Comparison of ENCODE assay signal across 9 mouse cellular contexts in the genomic region with DNA sequence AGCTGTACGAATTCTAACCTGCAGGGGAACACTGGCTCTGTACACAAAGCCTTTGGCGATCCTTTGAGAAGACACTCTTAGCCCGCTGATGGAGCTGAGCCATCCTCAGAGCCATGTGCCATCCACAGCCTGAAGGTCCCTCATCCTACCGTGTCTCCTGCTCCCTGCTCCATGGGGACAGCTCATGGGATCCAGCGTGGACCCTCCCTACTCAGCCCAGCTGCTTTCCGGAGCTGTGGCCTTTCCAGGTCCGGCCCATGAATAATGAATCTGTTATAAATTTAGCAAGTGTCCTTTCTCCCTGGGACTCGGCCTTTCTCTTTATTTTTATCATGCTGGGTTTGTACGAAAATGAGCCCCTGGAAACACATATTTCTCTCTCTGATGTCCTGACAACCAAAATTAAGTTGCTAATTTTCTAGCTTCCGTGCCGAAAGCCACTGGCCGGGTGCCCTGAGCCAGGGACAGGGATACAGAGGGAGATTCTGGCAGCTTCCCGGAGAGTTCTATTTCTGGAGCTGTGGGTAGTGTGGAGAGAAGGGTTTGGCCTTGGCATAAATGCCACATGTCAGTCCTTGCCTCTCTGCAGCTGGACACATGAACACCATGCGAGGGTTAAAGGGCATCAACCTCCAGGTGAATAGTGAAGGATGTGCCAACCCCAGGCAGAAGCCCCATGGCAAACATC. TPM values are rescaled to one million over a fixed set of nuclear protein-coding genes. Genes with fewer than 3 reads are reported as not detected.
DNase-seq lines count a peak whose midpoint lies in the region; ATAC-seq lines count a peak whose summit lies in the region.
"Had no signal": no experiment of that assay in that cellular context is flagged by ENCODE, and none has a peak within 500 bp of the region (broad histone marks: within the 10 kb centered on the region; RNA-seq: fewer than 3 reads in every experiment).

No protein-coding gene starts in this region.

- H3K9ac ChIP-seq in kidney, embryonic 16.5 days (replicated peaks; ENCODE audit: low read length): no peak overlapping the region
- H3K9ac ChIP-seq in heart, embryonic 16.5 days (ENCODE audit: low read length): peak overlapping the region; percentile 6
- H3K9ac ChIP-seq in midbrain, embryonic 14.5 days (replicated peaks; ENCODE audit: low read length): no peak overlapping the region
- no peak overlapping the region for H3K9ac ChIP-seq in forebrain, embryonic 13.5 days
- H3K9ac ChIP-seq: embryonic facial prominence, embryonic 12.5 days had no signal

- no peak for ATAC-seq in kidney, embryonic 16.5 days (ENCODE audit: low FRiP score, low TSS enrichment)
- ATAC-seq in heart, embryonic 16.5 days (replicated peaks; ENCODE audit: extremely low read depth, insufficient read depth, low FRiP score): peak; percentile 78
- no peak for ATAC-seq in midbrain, embryonic 14.5 days (ENCODE audit: low FRiP score, low TSS enrichment)
- ATAC-seq in forebrain, embryonic 13.5 days: no peak

- 63% methylated on average over 14 of the region's 14 CpGs for WGBS in kidney, embryonic 16.5 days
- 82% methylated on average over 14 of the region's 14 CpGs for WGBS in embryonic facial prominence, embryonic 10.5 days
- WGBS in heart, embryonic 16.5 days: 51% methylated on average over 14 of the region's 14 CpGs
- 54% methylated on average over 14 of the region's 14 CpGs for WGBS in midbrain, embryonic 14.5 days
- WGBS in forebrain, embryonic 13.5 days: 79% methylated on average over 14 of the region's 14 CpGs

- no peak overlapping the region for H3K4me2 ChIP-seq in kidney, embryonic 16.5 days (replicated peaks; ENCODE audit: low read depth, low read length)
- H3K4me2 ChIP-seq in heart, embryonic 16.5 days (ENCODE audit: low read depth, low read length): peak overlapping the region; percentile 36
- no peak overlapping the region for H3K4me2 ChIP-seq in midbrain, embryonic 14.5 days (ENCODE audit: low read length)
- no peak overlapping the region for H3K4me2 ChIP-seq in forebrain, embryonic 13.5 days
- H3K4me2 ChIP-seq: embryonic facial prominence, embryonic 12.5 days had no signal

- no peak for DNase-seq in kidney, adult 11 months
- DNase-seq in embryonic facial prominence, embryonic 10.5 days (ENCODE audit: low spot score): no peak
- peak; percentile 31 for DNase-seq in midbrain, embryonic 14.5 days
- DNase-seq in natural killer cell, adult 2 months (ENCODE audit: low spot score in 2 of 2): no peak
- DNase-seq in c-Kit-positive CD71-positive TER-119-positive erythroid progenitor cells, embryonic 14.5 days (ENCODE audit: low spot score): no peak

- no peaks in the 10 kb centered on the region for H3K27me3 ChIP-seq in kidney, embryonic 16.5 days (ENCODE audit: insufficient read depth, low read length)
- 0 out of 2 replicates have a peak, but pooled peaks cover 5% of the 10 kb centered on the region for H3K27me3 ChIP-seq in embryonic facial prominence, embryonic 10.5 days (replicated peaks; ENCODE audit: low read depth, poor library complexity, severe bottlenecking)
- no peaks in the 10 kb centered on the region for H3K27me3 ChIP-seq in heart, embryonic 16.5 days (ENCODE audit: control insufficient read depth, insufficient read depth, low read length)
- no peaks in the 10 kb centered on the region for H3K27me3 ChIP-seq in midbrain, embryonic 14.5 days (ENCODE audit: control insufficient read depth, insufficient read depth, low read length)
- H3K27me3 ChIP-seq in forebrain, embryonic 13.5 days: no peaks in the 10 kb centered on the region
- H3K27me3 ChIP-seq: embryonic facial prominence, embryonic 12.5 days had no signal

- H3K9me3 ChIP-seq in kidney, embryonic 16.5 days (ENCODE audit: low read length): no peaks in the 10 kb centered on the region
- no peaks in the 10 kb centered on the region for H3K9me3 ChIP-seq in embryonic facial prominence, embryonic 10.5 days
- no peaks in the 10 kb centered on the region for H3K9me3 ChIP-seq in heart, embryonic 16.5 days (replicated peaks; ENCODE audit: control insufficient read depth, low read length)
- no peaks in the 10 kb centered on the region for H3K9me3 ChIP-seq in midbrain, embryonic 14.5 days (ENCODE audit: control insufficient read depth, low read length)
- no peaks in the 10 kb centered on the region for H3K9me3 ChIP-seq in forebrain, embryonic 13.5 days (replicated peaks)
- H3K9me3 ChIP-seq: embryonic facial prominence, embryonic 12.5 days had no signal

- no peak overlapping the region for H3K4me3 ChIP-seq in kidney, embryonic 16.5 days (ENCODE audit: low read length)
- H3K4me3 ChIP-seq in embryonic facial prominence, embryonic 10.5 days: no peak overlapping the region
- H3K4me3 ChIP-seq in heart, embryonic 16.5 days (ENCODE audit: low read length): no peak overlapping the region
- no peak overlapping the region for H3K4me3 ChIP-seq in midbrain, embryonic 14.5 days (replicated peaks; ENCODE audit: low read depth, low read length)
- H3K4me3 ChIP-seq in forebrain, embryonic 13.5 days: no peak overlapping the region
- H3K4me3 ChIP-seq: embryonic facial prominence, embryonic 12.5 days had no signal

- 0 out of 2 replicates have a peak overlapping the region, but pooled peaks have one; percentile 32 for H3K27ac ChIP-seq in kidney, embryonic 16.5 days (ENCODE audit: low read length)
- H3K27ac ChIP-seq in embryonic facial prominence, embryonic 10.5 days (replicated peaks): 0 out of 2 replicates have a peak overlapping the region, but pooled peaks have one; percentile 30
- H3K27ac ChIP-seq in heart, embryonic 16.5 days (ENCODE audit: low read length): peak overlapping the region; percentile 34
- H3K27ac ChIP-seq in midbrain, embryonic 14.5 days (replicated peaks; ENCODE audit: low read depth, low read length): peak overlapping the region; percentile 57
- H3K27ac ChIP-seq in forebrain, embryonic 13.5 days: no peak overlapping the region
- H3K27ac ChIP-seq: embryonic facial prominence, embryonic 12.5 days had no signal

- 0 out of 2 replicates have a peak, but pooled peaks cover 4% of the 10 kb centered on the region for H3K4me1 ChIP-seq in kidney, embryonic 16.5 days (ENCODE audit: insufficient read depth, low read length)
- H3K4me1 ChIP-seq in embryonic facial prominence, embryonic 10.5 days: peaks cover 17% of the 10 kb centered on the region; the same call in 1 of the 2 replicates
- H3K4me1 ChIP-seq in heart, embryonic 16.5 days (ENCODE audit: control insufficient read depth, insufficient read depth, low read length): peaks cover 15% of the 10 kb centered on the region
- H3K4me1 ChIP-seq in midbrain, embryonic 14.5 days (ENCODE audit: control insufficient read depth, insufficient read depth, low read length): peaks cover 31% of the 10 kb centered on the region
- peaks cover 19% of the 10 kb centered on the region; the same call in 1 of the 2 replicates for H3K4me1 ChIP-seq in forebrain, embryonic 13.5 days
- H3K4me1 ChIP-seq: embryonic facial prominence, embryonic 12.5 days had no signal

- no peaks in the 10 kb centered on the region for H3K36me3 ChIP-seq in kidney, embryonic 16.5 days (ENCODE audit: insufficient read depth, low read length)
- no peaks in the 10 kb centered on the region for H3K36me3 ChIP-seq in embryonic facial prominence, embryonic 10.5 days (replicated peaks)
- no peaks in the 10 kb centered on the region for H3K36me3 ChIP-seq in heart, embryonic 16.5 days (ENCODE audit: control insufficient read depth, insufficient read depth)
- no peaks in the 10 kb centered on the region for H3K36me3 ChIP-seq in midbrain, embryonic 14.5 days (ENCODE audit: control insufficient read depth, insufficient read depth, low read length)
- no peaks in the 10 kb centered on the region for H3K36me3 ChIP-seq in forebrain, embryonic 13.5 days (ENCODE audit: poor library complexity, severe bottlenecking)
- H3K36me3 ChIP-seq: embryonic facial prominence, embryonic 12.5 days had no signal

RNA-seq across cellular contexts. Expression of a gene that starts 34.7 kb away (rescaled TPM):
- 0.26 and 0.42 TPM in 2 replicates for polyA plus RNA-seq in kidney, embryonic 16.5 days (2015; fragmentation: Nextera tagmentation; extraction: Ambion mirVana)
- 0.05 and 0.07 TPM in 2 replicates for polyA plus RNA-seq in embryonic facial prominence, embryonic 10.5 days (2016; fragmentation: Nextera tagmentation; extraction: Ambion mirVana)
- polyA plus RNA-seq in heart, embryonic 16.5 days (2015; fragmentation: Nextera tagmentation; extraction: Ambion mirVana): 0.12 TPM in 1 of 2 replicates, not detected in the other
- polyA plus RNA-seq in midbrain, embryonic 14.5 days (2014; fragmentation: Nextera tagmentation; extraction: Ambion mirVana): not detected in 2 replicates
- polyA plus RNA-seq in forebrain, embryonic 13.5 days (2015; fragmentation: Nextera tagmentation; extraction: Ambion mirVana): 0.06 and 0.09 TPM in 2 replicates
